Mouse (Mus musculus) brain, embryonic 18.5 days (tissue): ENCODE measurements around the gene Traip.
"Not testable (repeated sequence)": the region's sequence is repeated elsewhere in the genome, so short reads cannot be mapped to it uniquely, and the experiment has no call there.

Source experiments
- DNase-seq: peaks from one replicate; pipeline ENCODE4 v3.0.0-alpha.2; 2012; ENCODE audit warnings: low read depth, low spot score

Traip gene

GRCm38 (mm10) chr9:108001922-108002770, 52.2 kb downstream of the Traip start, which contains the start of gene Ip6k1:
Ip6k1 (plus strand) TSS chr9:108002501.
- peak; percentile 100 for DNase-seq

- no peak for DNase-seq
These were observed 53.0 kb downstream of the Traip start for GRCm38 (mm10) chr9:108002778-108003530.

GRCm38 (mm10) chr9:108003531-108003890, 53.6 kb downstream of the Traip start:
- DNase-seq: no peak

- no peak for DNase-seq
These were observed 58.1 kb downstream of the Traip start for GRCm38 (mm10) chr9:108008041-108008440.

- no peak for DNase-seq
These were observed 60.4 kb downstream of the Traip start for GRCm38 (mm10) chr9:108010385-108010784.

GRCm38 (mm10) chr9:108013577-108013976, 63.6 kb downstream of the Traip start:
- not testable (repeated sequence) for DNase-seq

GRCm38 (mm10) chr9:108017127-108017526, 67.2 kb downstream of the Traip start:
- DNase-seq: no peak

- no peak for DNase-seq
These were observed 70.8 kb downstream of the Traip start for GRCm38 (mm10) chr9:108020741-108021140.
